Comparison of ENCODE assay signal across 15 mouse cellular contexts in genomic region chr17:45215067-45216049, GRCm38 (mm10).
DNase-seq lines count a peak whose midpoint lies in the region; ATAC-seq and TF ChIP-seq lines count a peak whose summit lies in the region.
"Had no signal": no experiment of that assay in that cellular context is flagged by ENCODE, and none has a peak within 500 bp of the region (broad histone marks: within the 10 kb centered on the region; RNA-seq: fewer than 3 reads in every experiment).

No protein-coding gene starts in this region.

- TF ChIP-seq CTCF in intestine, postnatal 0 days (IDR thresholded peaks at IDR 0.05; ENCODE audit: low read depth): no peak

- H3K36me3 ChIP-seq in intestine, embryonic 15.5 days: no peaks in the 10 kb centered on the region
- H3K36me3 ChIP-seq in intestine, postnatal 0 days (ENCODE audit: control insufficient read depth, insufficient read depth): no peaks in the 10 kb centered on the region
- H3K36me3 ChIP-seq in midbrain, embryonic 12.5 days: no peaks in the 10 kb centered on the region

- H3K9me3 ChIP-seq in intestine, embryonic 15.5 days: no peaks in the 10 kb centered on the region
- no peaks in the 10 kb centered on the region for H3K9me3 ChIP-seq in intestine, postnatal 0 days (ENCODE audit: control insufficient read depth)
- H3K9me3 ChIP-seq in midbrain, embryonic 12.5 days: 0 out of 2 replicates have a peak, but pooled peaks cover 5% of the 10 kb centered on the region

- no peaks in the 10 kb centered on the region for H3K4me1 ChIP-seq in intestine, embryonic 15.5 days (replicated peaks)
- H3K4me1 ChIP-seq in intestine, postnatal 0 days (replicated peaks; ENCODE audit: control insufficient read depth, insufficient read depth, low read length): no peaks in the 10 kb centered on the region
- 0 out of 2 replicates have a peak, but pooled peaks cover 3% of the 10 kb centered on the region for H3K4me1 ChIP-seq in midbrain, embryonic 12.5 days

- H3K27me3 ChIP-seq in intestine, embryonic 15.5 days (replicated peaks): no peaks in the 10 kb centered on the region
- H3K27me3 ChIP-seq in intestine, postnatal 0 days (replicated peaks; ENCODE audit: control insufficient read depth, insufficient read depth, low read length): no peaks in the 10 kb centered on the region
- H3K27me3 ChIP-seq in midbrain, embryonic 12.5 days: no peaks in the 10 kb centered on the region
- H3K27me3 ChIP-seq: Patski had no signal

- intact Hi-C loops in left cerebral cortex, postnatal 14 days (cut with DNase I): no loop called here

- H3K4me2 ChIP-seq in intestine, embryonic 15.5 days (replicated peaks): no peak overlapping the region
- no peak overlapping the region for H3K4me2 ChIP-seq in intestine, postnatal 0 days (replicated peaks; ENCODE audit: low read depth)
- H3K4me2 ChIP-seq in midbrain, embryonic 12.5 days (replicated peaks): no peak overlapping the region

- H3K4me3 ChIP-seq in intestine, embryonic 15.5 days (replicated peaks): no peak overlapping the region
- no peak overlapping the region for H3K4me3 ChIP-seq in intestine, postnatal 0 days (ENCODE audit: low read depth, low read length)
- no peak overlapping the region for H3K4me3 ChIP-seq in midbrain, embryonic 12.5 days

- 64% methylated on average over 15 of the region's 15 CpGs for WGBS in intestine, embryonic 15.5 days
- WGBS in intestine, postnatal 0 days: 67% methylated on average over 15 of the region's 15 CpGs
- WGBS in midbrain, embryonic 12.5 days: 65% methylated on average over 15 of the region's 15 CpGs

- peak; percentile 39; the same call in 1 of the 2 replicates for ATAC-seq in intestine, embryonic 15.5 days
- ATAC-seq in intestine, postnatal 0 days: no peak
- peak; percentile 52; the same call in 1 of the 2 replicates for ATAC-seq in midbrain, embryonic 12.5 days (ENCODE audit: low FRiP score, low read depth)
- ATAC-seq: forebrain, postnatal 0 days; Patski had no signal

- no peak overlapping the region for H3K27ac ChIP-seq in intestine, embryonic 15.5 days
- no peak overlapping the region for H3K27ac ChIP-seq in intestine, postnatal 0 days (ENCODE audit: low read depth, low read length)
- no peak overlapping the region for H3K27ac ChIP-seq in midbrain, embryonic 12.5 days (replicated peaks)

- H3K9ac ChIP-seq in intestine, embryonic 15.5 days: no peak overlapping the region
- no peak overlapping the region for H3K9ac ChIP-seq in intestine, postnatal 0 days (ENCODE audit: low read depth, low read length)
- H3K9ac ChIP-seq in midbrain, embryonic 12.5 days (replicated peaks): no peak overlapping the region
- H3K9ac ChIP-seq: forebrain, postnatal 0 days had no signal

- peak; percentile 33 for DNase-seq in urinary bladder, postnatal 25 days (ENCODE audit: low spot score)
- DNase-seq in urinary bladder, adult 2 months (ENCODE audit: low spot score): no peak
- no peak for DNase-seq in adipocyte (ENCODE audit: low spot score)
- DNase-seq in cerebellum, adult 9-10 months: no peak
- no peak for DNase-seq in left cerebral cortex, postnatal 14 days (ENCODE audit: low spot score in 2 of 2)
- DNase-seq: adrenal gland, postnatal 25 days; cerebellum, adult 8-10 months; forebrain, postnatal 0 days; kidney, postnatal 36 days; left cerebral cortex, postnatal 4 days; lung, postnatal 36 days had no signal
